Mouse (Mus musculus) limb, embryonic 14.5 days (tissue): Measurements from ENCODE around the gene Chrm2. TPM values are rescaled to one million over a fixed set of nuclear protein-coding genes. Genes with fewer than 3 reads are reported as not detected.

Source experiments
- ATAC-seq: fragments of 200-750 bp; cut with Nextera tagmentation; 2 replicates; pipeline ENCODE4 v1.8.0; 2017; ENCODE audit warnings: low read depth, moderate number of reproducible peaks, moderate TSS enrichment; ENCODE audit not compliant: low FRiP score
- DNase-seq: peaks from one replicate; pipeline ENCODE4 v3.0.0-alpha.2; 2015; ENCODE audit warnings: low spot score
- H3K27ac ChIP-seq: fragments of 300-500 bp; sonication (generic); replicated peaks from 2 replicates; pipeline ENCODE4 v1.5.1; 2014; ENCODE audit warnings: low read depth, mild to moderate bottlenecking, low read length, moderate library complexity, mixed read lengths
- H3K27me3 ChIP-seq: fragments of 300-500 bp; sonication (generic); 2 replicates; pipeline ENCODE4 v1.6.1; 2014; ENCODE audit warnings: low read length, mixed read lengths; ENCODE audit not compliant: control insufficient read depth, insufficient read depth
- H3K36me3 ChIP-seq: fragments of 300-500 bp; sonication (generic); 2 replicates; pipeline ENCODE4 v1.6.1; 2014; ENCODE audit warnings: mild to moderate bottlenecking, low read length, moderate library complexity, mixed read lengths; ENCODE audit not compliant: control insufficient read depth, insufficient read depth
- H3K4me1 ChIP-seq: fragments of 300-500 bp; sonication (generic); 2 replicates; pipeline ENCODE4 v1.6.1; 2014; ENCODE audit warnings: antibody characterized with exemption, low read length, mixed read lengths; ENCODE audit not compliant: control insufficient read depth, insufficient read depth
- H3K4me2 ChIP-seq: fragments of 300-500 bp; sonication (generic); replicated peaks from 2 replicates; pipeline ENCODE4 v1.6.1; 2014; ENCODE audit warnings: low read depth, mild to moderate bottlenecking, low read length, moderate library complexity; ENCODE audit not compliant: severe bottlenecking
- H3K4me3 ChIP-seq: fragments of 300-500 bp; sonication (generic); replicated peaks from 2 replicates; pipeline ENCODE4 v1.5.1; 2014; ENCODE audit warnings: low read length
- H3K9ac ChIP-seq: fragments of 300-500 bp; sonication (generic); 2 replicates; pipeline ENCODE4 v1.6.1; 2014; ENCODE audit warnings: mild to moderate bottlenecking, low read depth, low read length, moderate library complexity; ENCODE audit not compliant: severe bottlenecking
- H3K9me3 ChIP-seq: fragments of 300-500 bp; sonication (generic); 2 replicates; pipeline ENCODE4 v1.6.1; 2016; ENCODE audit warnings: low read length; ENCODE audit not compliant: control insufficient read depth
- POLR2A ChIP-seq: fragments of 200-500 bp; IDR thresholded peaks from 2 replicates; pipeline ENCODE4 v1.8.0; 2012; ENCODE audit warnings: inconsistent platforms, mild to moderate bottlenecking, moderate library complexity, borderline replicate concordance; ENCODE audit not compliant: insufficient read depth, insufficient read length; ENCODE audit errors: extremely low read depth
- WGBS: fragments of 180-500 bp; shearing (Covaris S2); extraction: QIAGEN DNeasy Blood & Tissue Kit; methylation state at CpG from one replicate; pipeline ENCODE4 v1.1.7; 2014; 5-methylcytosine and 5-hydroxymethylcytosine counted together
- polyA plus RNA-seq, 2 experiments: library from polyadenylated mRNA; depleted of rRNA in 1 of 2; stranded (reverse) in 1 of 2; unstranded in 1 of 2; fragments of >200 nt; fragmentation: Nextera tagmentation in 1 of 2; extraction: Ambion mirVana in 1 of 2; gene quantifications; 2 replicates each; pipeline versions ENCODE4 v1.2.1 to v1.2.3; 2012 to 2014

Chrm2 gene
- polyA plus RNA-seq, 2 experiments, result 0.87 to 2.0 TPM

DNA sequence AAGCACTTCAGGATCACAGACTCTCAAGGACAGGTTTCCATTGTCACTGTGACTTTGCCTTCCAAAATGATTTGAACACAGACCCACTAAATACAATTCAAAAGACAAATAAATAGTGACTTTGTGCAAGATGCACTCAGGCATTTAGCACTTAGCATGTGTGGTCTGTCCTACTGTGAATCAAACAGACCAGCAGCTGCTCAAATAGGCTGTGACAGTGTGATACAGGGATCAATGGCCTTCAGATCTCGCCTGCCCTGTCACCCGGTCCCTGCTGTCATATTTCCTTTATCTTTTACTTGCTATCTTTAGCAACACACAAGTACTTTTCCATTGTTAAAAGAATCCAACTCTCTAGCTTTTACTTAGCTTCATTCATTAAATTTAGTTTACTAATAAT, 31.8 kb downstream of the Chrm2 start:
- no peaks in the 10 kb centered on the region for H3K36me3 ChIP-seq
- WGBS, result 52% methylated on average over 2 of the region's 2 CpGs
- H3K4me2 ChIP-seq, result no peak overlapping the region
- ATAC-seq (no peak), DNase-seq (no peak)
- no peak overlapping the region for H3K9ac ChIP-seq
- H3K27ac ChIP-seq, result no peak overlapping the region
- no peaks in the 10 kb centered on the region for H3K27me3 ChIP-seq
- no peak for TF ChIP-seq POLR2A
- no peak overlapping the region for H3K4me3 ChIP-seq
- H3K4me1 ChIP-seq, result no peaks in the 10 kb centered on the region
- H3K9me3 ChIP-seq, result no peaks in the 10 kb centered on the region

DNA sequence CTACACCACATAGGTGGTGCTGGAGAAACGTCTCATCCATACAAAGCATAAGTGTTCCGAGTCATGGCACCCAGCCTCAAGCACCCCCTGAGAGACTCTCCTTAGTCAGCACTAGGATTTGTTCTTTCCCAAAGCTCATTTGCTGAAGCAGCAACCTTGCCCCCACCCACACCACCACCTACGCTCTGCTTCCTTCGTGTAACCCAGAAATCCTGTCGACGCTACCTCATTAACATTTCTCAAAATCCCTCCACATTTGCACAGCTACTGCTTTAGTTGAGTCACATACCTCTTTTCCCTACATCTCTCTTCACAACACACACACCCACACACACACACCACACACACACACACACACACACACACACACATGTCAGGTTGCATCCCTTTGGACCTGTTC, 50.1 kb downstream of the Chrm2 start:
- no peak for TF ChIP-seq POLR2A
- no peaks in the 10 kb centered on the region for H3K4me1 ChIP-seq
- DNase-seq (no peak), ATAC-seq (no peak)
- H3K4me3 ChIP-seq, result no peak overlapping the region
- H3K27ac ChIP-seq, result no peak overlapping the region
- no peaks in the 10 kb centered on the region for H3K9me3 ChIP-seq
- H3K4me2 ChIP-seq, result no peak overlapping the region
- H3K36me3 ChIP-seq, result no peaks in the 10 kb centered on the region
- 88% methylated on average over 6 of the region's 6 CpGs for WGBS
- no peak overlapping the region for H3K9ac ChIP-seq
- no peaks in the 10 kb centered on the region for H3K27me3 ChIP-seq

DNA sequence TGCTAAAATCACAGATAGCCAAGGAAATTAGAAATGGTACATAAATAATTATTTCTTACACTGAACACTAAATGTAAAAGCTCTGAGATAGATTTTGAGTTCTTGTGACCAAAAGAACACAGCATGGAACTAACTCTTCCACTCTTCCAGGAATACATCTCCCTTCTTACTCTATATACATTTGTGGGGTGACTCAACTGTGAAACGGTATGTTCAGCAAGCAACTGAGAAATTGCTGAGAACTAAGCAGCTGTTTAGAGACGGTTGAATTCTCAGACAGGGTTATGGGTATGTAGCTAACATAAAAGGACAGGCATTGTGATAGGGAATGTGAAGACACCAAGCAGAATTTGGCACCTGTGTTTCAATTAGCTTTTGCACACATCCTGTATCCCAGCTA, 51.3 kb downstream of the Chrm2 start:
- Histone ChIP-seq H3K4me3 (no peak overlapping the region), H3K9ac (no peak overlapping the region), H3K4me1 (no peaks in the 10 kb centered on the region), H3K27me3 (no peaks in the 10 kb centered on the region), H3K4me2 (no peak overlapping the region), H3K27ac (no peak overlapping the region), H3K9me3 (no peaks in the 10 kb centered on the region), H3K36me3 (no peaks in the 10 kb centered on the region)
- ATAC-seq, result no peak
- no peak for DNase-seq
- 69% methylated on average over 2 of the region's 2 CpGs for WGBS
- TF ChIP-seq POLR2A, result no peak

DNA sequence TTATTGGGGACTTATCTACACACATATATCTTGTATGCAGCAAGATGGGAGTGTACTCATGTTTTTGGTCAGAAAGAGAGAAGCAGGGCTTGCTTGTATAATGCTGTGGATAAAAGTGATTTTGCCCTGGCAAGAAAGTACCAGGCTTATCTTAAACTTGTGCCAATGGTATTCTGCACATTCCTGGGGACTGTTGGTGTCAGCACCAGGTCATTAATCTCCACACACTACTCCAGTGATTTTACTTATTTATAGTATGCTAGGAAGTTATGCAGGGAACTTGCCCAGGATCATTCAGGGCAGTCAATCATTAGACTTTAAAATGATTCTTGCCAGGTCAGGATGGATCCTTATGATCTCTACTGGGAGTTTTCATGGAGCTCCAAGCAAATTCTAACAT, 63.6 kb downstream of the Chrm2 start:
- ATAC-seq (no peak), DNase-seq (no peak)
- TF ChIP-seq POLR2A, result no peak
- no peaks in the 10 kb centered on the region for H3K4me1 ChIP-seq
- no peak overlapping the region for H3K4me3 ChIP-seq
- no peak overlapping the region for H3K9ac ChIP-seq
- H3K27ac ChIP-seq, result no peak overlapping the region
- H3K9me3 ChIP-seq, result no peaks in the 10 kb centered on the region
- no peaks in the 10 kb centered on the region for H3K27me3 ChIP-seq
- H3K36me3 ChIP-seq, result no peaks in the 10 kb centered on the region
- H3K4me2 ChIP-seq, result no peak overlapping the region

DNA sequence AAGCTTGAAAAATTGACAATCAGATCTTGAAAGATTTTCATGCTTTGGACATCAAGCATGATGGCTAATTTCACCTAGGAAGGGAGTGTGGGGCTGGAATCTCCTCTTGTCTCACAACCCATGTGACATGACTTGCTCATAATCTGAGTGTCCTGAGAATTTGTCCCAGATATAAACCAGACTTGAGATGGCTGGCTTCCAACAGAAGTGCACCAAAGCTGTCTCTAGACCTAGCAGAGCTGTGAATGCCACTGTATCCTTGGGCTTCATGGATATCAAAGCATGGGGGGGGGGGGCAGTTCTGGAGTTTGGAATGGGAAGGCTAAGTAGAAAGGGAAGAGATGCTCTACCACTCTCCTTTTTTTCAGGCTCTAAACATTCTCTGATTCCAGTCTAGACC, 67.2 kb downstream of the Chrm2 start:
- Histone ChIP-seq H3K9ac (no peak overlapping the region), H3K9me3 (no peaks in the 10 kb centered on the region), H3K4me3 (no peak overlapping the region), H3K36me3 (no peaks in the 10 kb centered on the region), H3K4me1 (no peaks in the 10 kb centered on the region), H3K4me2 (no peak overlapping the region), H3K27ac (no peak overlapping the region), H3K27me3 (no peaks in the 10 kb centered on the region)
- ATAC-seq (no peak), DNase-seq (no peak)
- TF ChIP-seq POLR2A, result no peak

DNA sequence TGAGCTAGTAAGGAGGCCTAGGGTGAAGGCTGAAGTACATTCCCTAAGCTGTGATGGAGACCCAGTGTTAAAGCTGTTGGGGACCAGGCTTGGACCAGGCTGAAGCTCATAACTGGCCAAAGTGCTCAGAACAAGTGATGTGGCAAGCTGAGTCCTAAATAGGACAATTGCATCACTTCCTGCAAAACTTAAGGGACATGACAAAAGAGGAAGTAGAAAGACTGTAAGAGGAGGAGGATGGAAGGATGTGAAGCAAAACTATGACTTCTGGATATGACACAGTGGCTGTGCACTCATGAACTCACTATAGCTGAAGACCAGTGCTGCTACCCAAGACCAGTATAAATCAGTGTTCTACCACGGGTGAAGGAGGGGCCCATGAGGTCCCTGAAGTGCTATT, 69.1 kb downstream of the Chrm2 start:
- Histone ChIP-seq H3K27ac (no peak overlapping the region), H3K9ac (no peak overlapping the region), H3K4me3 (no peak overlapping the region), H3K4me2 (no peak overlapping the region), H3K4me1 (no peaks in the 10 kb centered on the region), H3K36me3 (no peaks in the 10 kb centered on the region), H3K27me3 (no peaks in the 10 kb centered on the region), H3K9me3 (no peaks in the 10 kb centered on the region)
- WGBS, result 62% methylated on average over 1 of the region's 1 CpGs
- DNase-seq (no peak), ATAC-seq (no peak)
- no peak for TF ChIP-seq POLR2A
